Mouse (Mus musculus) mouse trophoblast stem cell (cell line): ENCODE results near the gene Hspbap1.

ENCODE experiments used
- in situ Hi-C, 2 experiments: fragments of 300-500 bp; cut with MseI, MboI; formaldehyde crosslinking; loops; 2 replicates in 1 of 2; 3 replicates in 1 of 2; pipeline ENCODE4 v1.15.1; 2025

Gene Hspbap1

GRCm38 (mm10) chr16:35871048-35871851 lies 101.1 kb downstream of the Hspbap1 start, which contains the start of gene Parp14:
Gene Parp14 (minus strand): TSS chr16:35871544.
- in situ Hi-C loops = loop anchor here in 1 of 2 experiments (10.0 kb wide), 1 partner anchor 64 kb away; the partner anchor contains the start of genes Dtx3l and Parp9

GRCm38 (mm10) chr16:35871898-35872297 lies 101.7 kb downstream of the Hspbap1 start:
- in situ Hi-C loops = loop anchor here in 1 of 2 experiments (10.0 kb wide), 1 partner anchor 63 kb away; the partner anchor contains the start of genes Dtx3l and Parp9

- in situ Hi-C loops = loop anchor here in 1 of 2 experiments (10.0 kb wide), 1 partner anchor 62 kb away; the partner anchor contains the start of genes Dtx3l and Parp9
These were observed 102.3 kb downstream of the Hspbap1 start for GRCm38 (mm10) chr16:35872410-35873006.

GRCm38 (mm10) chr16:35874416-35874815 lies 104.2 kb downstream of the Hspbap1 start:
- in situ Hi-C loops = loop anchor here in 1 of 2 experiments (10.0 kb wide), 1 partner anchor 60 kb away; the partner anchor contains the start of genes Dtx3l and Parp9
